Mouse (Mus musculus) thymus, adult 2 months (tissue): ENCODE measurements at regions not wholly inside any gene's neighbourhood (a gene's known extent, or its start where the extent isn't known, plus 50 kb on each side); places are given as distances from the start of the nearest gene placed in this dataset.

ENCODE experiments used
- CTCF ChIP-seq: fragments of 200-500 bp; IDR thresholded peaks from 2 replicates; pipeline ENCODE4 v1.5.1; 2012; ENCODE audit warnings: mild to moderate bottlenecking, control low read depth, low read length, moderate library complexity, borderline replicate concordance; ENCODE audit not compliant: control insufficient read depth, poor library complexity, insufficient read depth; ENCODE audit errors: extremely low read depth
- POLR2A ChIP-seq: fragments of 200-500 bp; IDR thresholded peaks from 2 replicates; pipeline ENCODE4 v1.6.1; 2012; ENCODE audit warnings: mild to moderate bottlenecking, low read length, control low read depth, moderate library complexity; ENCODE audit not compliant: control insufficient read depth, poor library complexity, insufficient read depth; ENCODE audit errors: extremely low read depth

DNA sequence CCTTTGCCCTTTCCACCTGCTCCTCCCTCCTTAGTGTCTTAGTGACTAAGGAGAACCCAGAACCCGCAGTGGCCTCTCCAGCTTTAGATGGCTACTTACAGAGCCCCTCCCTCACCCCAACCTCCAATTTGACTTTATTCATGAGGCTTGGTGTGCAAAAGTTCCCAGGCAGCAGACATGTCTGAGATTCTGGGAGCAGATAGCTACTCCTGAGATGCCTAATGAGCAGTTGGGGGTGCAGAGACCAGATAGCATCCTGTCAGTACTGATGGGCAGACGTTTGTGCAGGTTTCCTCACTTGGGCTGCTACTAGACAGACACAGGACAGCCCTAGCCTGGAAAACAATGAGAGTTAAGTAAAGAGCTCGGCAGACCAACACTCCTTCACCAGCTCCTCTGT, 83.7 kb upstream of the Cep85l start:
- no peak for TF ChIP-seq POLR2A
- no peak for TF ChIP-seq CTCF
